Mouse (Mus musculus): ENCODE data around the gene Smox. TPM values are rescaled to one million over a fixed set of nuclear protein-coding genes. Genes with fewer than 3 reads are reported as not detected.

The Smox gene
- polyA plus RNA-seq, 1 experiment, result 86.4 TPM

GRCm38 (mm10) chr2:131481733-131482132 is 9.6 kb upstream of the Smox start:
- no peak for TF ChIP-seq CTCF (IDR thresholded peaks at IDR 0.05; ENCODE audit: low read depth, low read length)
- Histone ChIP-seq H3K4me3 (ENCODE audit: insufficient read depth, low read length) (no peak overlapping the region), H3K27ac (ENCODE audit: insufficient read depth, low read depth, low read length) (no peak overlapping the region), H3K4me1 (ENCODE audit: control insufficient read depth, insufficient read depth, low read length) (peaks cover 15% of the 10 kb centered on the region)

GRCm38 (mm10) chr2:131482478-131482877 is 8.8 kb upstream of the Smox start:
- Histone ChIP-seq H3K4me1 (ENCODE audit: control insufficient read depth, insufficient read depth, low read length) (peaks cover 15% of the 10 kb centered on the region), H3K27ac (ENCODE audit: insufficient read depth, low read depth, low read length) (no peak overlapping the region), H3K4me3 (ENCODE audit: insufficient read depth, low read length) (no peak overlapping the region)
- TF ChIP-seq CTCF (IDR thresholded peaks at IDR 0.05; ENCODE audit: low read depth, low read length) (no peak), POLR2A (IDR thresholded peaks at IDR 0.05; ENCODE audit: borderline replicate concordance, low read depth, low read length) (no peak)

- Histone ChIP-seq H3K4me1 (ENCODE audit: control insufficient read depth, insufficient read depth, low read length) (peaks cover 7% of the 10 kb centered on the region), H3K27ac (ENCODE audit: insufficient read depth, low read depth, low read length) (no peak overlapping the region), H3K4me3 (ENCODE audit: insufficient read depth, low read length) (no peak overlapping the region)
- TF ChIP-seq CTCF (IDR thresholded peaks at IDR 0.05; ENCODE audit: low read depth, low read length) (no peak), POLR2A (IDR thresholded peaks at IDR 0.05; ENCODE audit: borderline replicate concordance, low read depth, low read length) (no peak)
Observed at GRCm38 (mm10) chr2:131483562-131483961, 7.7 kb upstream of the Smox start.

- Histone ChIP-seq H3K4me3 (ENCODE audit: insufficient read depth, low read length) (no peak overlapping the region), H3K4me1 (ENCODE audit: control insufficient read depth, insufficient read depth, low read length) (peaks cover 5% of the 10 kb centered on the region), H3K27ac (ENCODE audit: insufficient read depth, low read depth, low read length) (no peak overlapping the region)
- TF ChIP-seq POLR2A (IDR thresholded peaks at IDR 0.05; ENCODE audit: borderline replicate concordance, low read depth, low read length), result no peak
- no peak for TF ChIP-seq CTCF (IDR thresholded peaks at IDR 0.05; ENCODE audit: low read depth, low read length)
Observed at GRCm38 (mm10) chr2:131484182-131484581, 7.1 kb upstream of the Smox start.

GRCm38 (mm10) chr2:131485126-131485525 is 6.2 kb upstream of the Smox start:
- no peak overlapping the region for H3K27ac ChIP-seq (ENCODE audit: insufficient read depth, low read depth, low read length)
- H3K4me3 ChIP-seq (ENCODE audit: insufficient read depth, low read length), result no peak overlapping the region
- peaks cover 5% of the 10 kb centered on the region for H3K4me1 ChIP-seq (ENCODE audit: control insufficient read depth, insufficient read depth, low read length)
- TF ChIP-seq CTCF (IDR thresholded peaks at IDR 0.05; ENCODE audit: low read depth, low read length) (no peak), POLR2A (IDR thresholded peaks at IDR 0.05; ENCODE audit: borderline replicate concordance, low read depth, low read length) (no peak)

- H3K4me1 ChIP-seq (ENCODE audit: control insufficient read depth, insufficient read depth, low read length), result peaks cover 5% of the 10 kb centered on the region
- TF ChIP-seq CTCF (IDR thresholded peaks at IDR 0.05; ENCODE audit: low read depth, low read length) (no peak), POLR2A (IDR thresholded peaks at IDR 0.05; ENCODE audit: borderline replicate concordance, low read depth, low read length) (no peak)
- H3K4me3 ChIP-seq (ENCODE audit: insufficient read depth, low read length), result no peak overlapping the region
- no peak overlapping the region for H3K27ac ChIP-seq (ENCODE audit: insufficient read depth, low read depth, low read length)
Observed at GRCm38 (mm10) chr2:131486046-131486445, 5.2 kb upstream of the Smox start.

- Histone ChIP-seq H3K27ac (ENCODE audit: insufficient read depth, low read depth, low read length) (no peak overlapping the region), H3K4me3 (ENCODE audit: insufficient read depth, low read length) (no peak overlapping the region)
- TF ChIP-seq POLR2A (IDR thresholded peaks at IDR 0.05; ENCODE audit: borderline replicate concordance, low read depth, low read length), result no peak
- TF ChIP-seq CTCF (IDR thresholded peaks at IDR 0.05; ENCODE audit: low read depth, low read length), result no peak
Observed at GRCm38 (mm10) chr2:131487337-131487736, 4.0 kb upstream of the Smox start.

GRCm38 (mm10) chr2:131488261-131488660 is 3.0 kb upstream of the Smox start:
- peaks cover 10% of the 10 kb centered on the region for H3K4me1 ChIP-seq (ENCODE audit: control insufficient read depth, insufficient read depth, low read length)
- H3K4me3 ChIP-seq (ENCODE audit: insufficient read depth, low read length), result no peak overlapping the region
- H3K27ac ChIP-seq (ENCODE audit: insufficient read depth, low read depth, low read length), result no peak overlapping the region
- TF ChIP-seq POLR2A (IDR thresholded peaks at IDR 0.05; ENCODE audit: borderline replicate concordance, low read depth, low read length), result no peak
- TF ChIP-seq CTCF (IDR thresholded peaks at IDR 0.05; ENCODE audit: low read depth, low read length), result no peak

More at GRCm38 (mm10) chr2:131487337-131487736, 4.0 kb upstream of the Smox start:
- H3K4me1 ChIP-seq (ENCODE audit: control insufficient read depth, insufficient read depth, low read length), result peaks cover 5% of the 10 kb centered on the region

- TF ChIP-seq POLR2A (IDR thresholded peaks at IDR 0.05; ENCODE audit: borderline replicate concordance, low read depth, low read length) (no peak), CTCF (IDR thresholded peaks at IDR 0.05; ENCODE audit: low read depth, low read length) (no peak)
- no peak overlapping the region for H3K4me3 ChIP-seq (ENCODE audit: insufficient read depth, low read length)
- H3K27ac ChIP-seq (ENCODE audit: insufficient read depth, low read depth, low read length), result no peak overlapping the region
- peaks cover 14% of the 10 kb centered on the region for H3K4me1 ChIP-seq (ENCODE audit: control insufficient read depth, insufficient read depth, low read length)
Observed at GRCm38 (mm10) chr2:131488870-131489269, 2.4 kb upstream of the Smox start.

- TF ChIP-seq POLR2A (IDR thresholded peaks at IDR 0.05; ENCODE audit: borderline replicate concordance, low read depth, low read length) (no peak), CTCF (IDR thresholded peaks at IDR 0.05; ENCODE audit: low read depth, low read length) (no peak)
- Histone ChIP-seq H3K27ac (ENCODE audit: insufficient read depth, low read depth, low read length) (no peak overlapping the region), H3K4me3 (ENCODE audit: insufficient read depth, low read length) (no peak overlapping the region), H3K4me1 (ENCODE audit: control insufficient read depth, insufficient read depth, low read length) (peaks cover 13% of the 10 kb centered on the region)
Observed at GRCm38 (mm10) chr2:131489591-131489990, 1.7 kb upstream of the Smox start.
